Mouse (Mus musculus): ENCODE data around the gene Cbfa2t3.

Cbfa2t3 gene

GRCm38 (mm10) chr8:122717869-122718509 is 19.1 kb upstream of the Cbfa2t3 start:
- no peak for DNase-seq (ENCODE audit: low read depth)

- DNase-seq (ENCODE audit: low read depth), result no peak
These were observed 17.7 kb upstream of the Cbfa2t3 start for GRCm38 (mm10) chr8:122716566-122716965.

DNA sequence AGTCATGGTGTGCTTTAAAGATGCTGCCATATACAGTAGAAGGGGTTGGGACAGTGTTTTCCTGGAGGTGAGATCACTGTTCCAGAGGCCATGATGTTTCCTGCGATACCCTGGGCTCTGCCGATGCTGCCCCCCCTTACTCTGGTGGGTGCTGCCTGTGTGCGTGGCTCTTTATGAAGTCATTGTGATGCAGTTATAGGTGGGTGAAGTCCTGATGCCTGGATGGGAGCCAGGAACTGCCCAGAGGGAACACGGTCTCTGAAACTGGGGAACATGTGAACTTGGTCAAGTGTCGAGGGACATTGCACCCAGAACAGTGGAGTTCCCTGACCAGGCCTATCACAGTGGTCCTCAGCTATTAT is 14.2 kb upstream of the Cbfa2t3 start:
- no peak for DNase-seq (ENCODE audit: low read depth)

DNA sequence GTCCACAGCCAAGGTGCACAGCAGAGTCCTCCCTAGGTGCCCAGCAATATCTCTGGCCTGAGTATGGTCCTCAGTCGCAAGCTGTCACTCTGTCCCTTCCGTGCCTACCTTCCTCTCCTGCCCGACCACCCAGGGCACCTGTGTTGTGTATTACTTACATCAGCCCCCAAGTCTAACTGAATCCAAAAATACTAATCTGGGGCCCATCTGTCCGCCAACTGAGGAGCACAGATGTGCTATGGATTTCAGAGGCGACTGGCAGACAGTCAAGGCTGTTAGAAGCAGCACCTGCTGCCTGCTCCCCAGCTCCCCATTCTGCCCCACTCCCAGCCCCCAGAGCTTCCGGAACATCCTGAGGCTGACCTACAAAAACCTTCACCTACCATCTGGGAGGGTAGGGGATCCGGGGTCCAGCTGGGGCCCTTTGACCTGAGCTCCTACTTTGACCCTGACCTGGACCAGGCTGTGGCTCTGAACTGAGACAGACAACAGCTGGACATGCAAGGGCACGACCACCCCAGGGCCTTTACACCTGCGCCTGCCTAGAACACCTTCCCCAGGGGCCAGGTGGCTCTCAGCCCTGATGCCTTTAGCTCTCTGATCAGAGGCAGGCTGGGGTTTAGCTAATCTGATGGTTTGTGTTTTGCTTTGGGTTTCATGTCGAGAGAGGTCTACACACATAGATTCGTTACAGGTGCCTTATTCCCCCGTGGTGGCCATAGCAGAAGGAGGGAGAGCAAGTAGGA is 13.7 kb upstream of the Cbfa2t3 start:
- no peak for DNase-seq (ENCODE audit: low read depth)

- no peak for DNase-seq (ENCODE audit: low read depth)
These were observed 13.0 kb upstream of the Cbfa2t3 start for GRCm38 (mm10) chr8:122711891-122712365.

GRCm38 (mm10) chr8:122711480-122711879 is 12.6 kb upstream of the Cbfa2t3 start:
- no peak for DNase-seq (ENCODE audit: low read depth)

GRCm38 (mm10) chr8:122709340-122710111 is 10.6 kb upstream of the Cbfa2t3 start:
- no peak for DNase-seq (ENCODE audit: low read depth)

GRCm38 (mm10) chr8:122707184-122707583 is 8.3 kb upstream of the Cbfa2t3 start:
- no peak for DNase-seq (ENCODE audit: low read depth)

GRCm38 (mm10) chr8:122705901-122706561 is 7.1 kb upstream of the Cbfa2t3 start:
- DNase-seq (ENCODE audit: low read depth), result no peak

GRCm38 (mm10) chr8:122704612-122705011 is 5.7 kb upstream of the Cbfa2t3 start:
- no peak for DNase-seq (ENCODE audit: low read depth)

DNA sequence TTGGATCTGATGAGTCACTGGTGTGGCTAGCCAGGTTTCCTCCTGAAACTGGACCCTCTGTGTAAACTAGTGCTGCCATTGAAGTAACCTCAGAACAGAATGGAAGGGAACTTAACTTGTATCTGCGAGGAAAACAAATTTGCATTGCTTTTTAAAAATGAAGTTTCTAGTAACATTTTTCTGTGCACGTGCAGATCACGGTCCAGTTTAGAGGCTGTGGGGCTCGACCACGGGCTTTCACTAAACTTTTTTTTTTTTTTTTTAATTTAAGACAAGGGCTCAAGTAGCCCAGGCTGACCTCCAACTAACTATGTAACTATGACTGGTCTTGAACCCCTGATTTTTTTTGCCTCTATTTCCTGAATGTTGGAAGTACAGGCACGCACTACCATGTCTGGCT is 4.0 kb upstream of the Cbfa2t3 start:
- DNase-seq (ENCODE audit: low read depth), result no peak

GRCm38 (mm10) chr8:122702301-122702941 is 3.5 kb upstream of the Cbfa2t3 start:
- no peak for DNase-seq (ENCODE audit: low read depth)

GRCm38 (mm10) chr8:122701441-122702185 is 2.7 kb upstream of the Cbfa2t3 start:
- no peak for DNase-seq (ENCODE audit: low read depth)

- DNase-seq (ENCODE audit: low read depth), result no peak
These were observed 1.7 kb upstream of the Cbfa2t3 start for GRCm38 (mm10) chr8:122700628-122701027.

DNA sequence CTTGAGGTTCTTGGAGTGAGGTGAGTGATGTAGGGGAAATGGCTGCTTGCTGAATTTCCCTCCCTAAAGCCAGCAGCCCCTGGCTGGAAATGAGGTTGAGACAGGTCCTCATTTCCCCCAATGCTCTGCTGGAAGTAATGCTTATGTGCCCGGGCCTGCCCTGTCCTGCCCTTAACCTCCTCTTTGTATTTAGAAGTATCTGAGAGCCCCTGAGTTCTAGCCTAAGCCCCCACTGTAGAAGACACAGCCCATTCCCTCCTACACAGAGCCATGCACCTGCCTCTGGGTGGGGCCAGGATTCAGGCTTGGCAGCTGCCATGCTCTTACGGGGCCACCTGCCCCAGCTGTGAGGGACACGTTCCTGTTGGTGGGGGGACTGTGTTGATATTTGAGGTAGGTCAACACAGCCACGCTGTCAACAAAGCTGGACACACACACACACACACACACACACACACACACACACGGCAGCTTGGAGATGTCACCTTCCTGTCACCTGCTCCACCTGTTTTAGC is 598 bp downstream of the Cbfa2t3 start:
- DNase-seq (ENCODE audit: low read depth), result no peak

- DNase-seq (ENCODE audit: low read depth), result no peak
These were observed 1.3 kb downstream of the Cbfa2t3 start for GRCm38 (mm10) chr8:122697586-122697985.

GRCm38 (mm10) chr8:122697181-122697581 is 1.7 kb downstream of the Cbfa2t3 start:
- DNase-seq (ENCODE audit: low read depth), result no peak

DNA sequence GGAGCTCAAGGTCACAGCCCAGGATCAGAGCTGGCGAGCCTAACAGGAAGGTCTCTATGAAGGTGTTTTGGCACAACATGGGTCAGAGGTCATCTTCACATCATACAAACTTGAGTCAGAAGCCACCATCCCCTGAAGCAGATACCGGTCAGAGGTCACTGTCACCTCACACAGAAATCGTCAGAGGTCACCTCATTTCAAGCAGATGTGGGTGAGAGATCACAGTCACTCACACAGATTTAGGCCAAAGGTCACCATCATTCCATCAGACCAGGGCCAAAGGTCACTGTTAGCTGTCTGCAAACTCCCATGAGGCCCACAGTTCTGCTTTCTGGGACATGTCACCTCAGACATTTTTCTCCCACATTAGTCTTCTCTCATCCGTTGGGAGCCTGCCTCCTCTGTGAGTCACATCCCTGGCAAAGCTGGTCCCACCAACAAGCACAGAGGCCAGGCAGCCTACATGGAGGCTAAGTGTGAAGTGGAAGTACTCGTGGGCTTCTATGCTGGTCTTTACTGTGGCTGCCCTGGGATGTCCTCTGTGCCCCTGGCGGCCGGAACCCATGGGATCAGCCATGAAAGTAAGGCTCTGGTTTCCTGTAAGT is 3.4 kb downstream of the Cbfa2t3 start:
- DNase-seq (ENCODE audit: low read depth), result no peak

DNA sequence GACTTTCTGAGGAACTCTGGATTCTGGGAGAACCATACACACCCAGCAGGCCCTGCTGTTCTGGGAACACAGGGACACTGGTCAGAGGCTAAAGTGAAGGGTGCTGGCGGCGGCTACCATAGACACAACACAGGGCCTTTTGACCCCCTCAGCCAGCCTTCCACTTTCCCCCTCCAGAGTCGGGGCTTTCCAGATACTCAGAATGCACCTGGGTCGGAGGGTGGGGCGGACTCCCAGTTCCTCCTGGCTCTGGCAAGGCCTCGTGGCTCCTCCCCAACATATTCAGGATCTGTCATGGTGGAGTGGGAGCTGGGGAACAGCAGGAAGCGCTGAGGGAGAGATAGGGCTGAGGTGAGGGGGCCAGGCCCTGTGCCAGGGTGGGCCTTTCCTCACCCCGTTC is 6.8 kb downstream of the Cbfa2t3 start:
- DNase-seq (ENCODE audit: low read depth), result no peak

DNA sequence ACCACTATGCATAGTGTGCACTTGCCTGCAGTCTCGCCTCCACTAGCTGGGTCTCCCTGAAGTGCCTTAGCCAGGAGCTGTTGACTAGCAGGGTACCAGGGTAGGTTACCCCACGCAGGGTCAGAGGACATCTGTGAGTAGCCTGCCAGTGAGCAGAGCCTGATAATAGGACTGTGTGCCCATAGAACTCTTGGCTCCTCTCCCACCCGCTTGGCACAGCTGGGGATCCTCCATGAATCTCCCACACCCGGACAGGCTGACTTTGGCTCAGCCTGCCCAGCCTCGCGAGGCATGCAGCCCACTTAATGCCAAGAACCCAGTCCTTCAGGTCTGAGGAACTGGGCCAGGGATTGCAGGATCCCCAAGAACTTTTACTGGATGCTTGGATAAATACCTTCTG is 7.9 kb downstream of the Cbfa2t3 start:
- DNase-seq (ENCODE audit: low read depth), result no peak

DNA sequence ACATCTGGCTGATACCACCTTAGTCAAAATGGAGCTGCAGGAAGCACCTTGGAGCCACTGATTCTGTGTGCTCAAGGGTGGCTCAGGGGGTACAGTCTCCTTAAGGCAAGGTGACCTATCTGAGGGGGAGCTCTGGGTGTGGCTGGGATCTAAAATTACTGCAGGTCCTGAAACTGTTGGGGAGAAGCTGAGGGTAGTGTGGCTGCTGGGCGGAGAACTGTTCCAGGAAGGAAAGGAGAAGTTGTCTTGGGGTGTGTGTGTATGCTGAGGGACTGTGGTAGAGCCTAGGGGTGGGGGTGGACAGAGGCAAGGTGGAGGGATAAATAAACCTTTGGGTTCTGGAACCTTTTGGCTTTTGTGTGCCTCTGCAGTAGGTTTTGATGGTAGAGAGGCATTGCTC is 9.6 kb downstream of the Cbfa2t3 start:
- no peak for DNase-seq (ENCODE audit: low read depth)

Measured in c-Kit-positive CD71-negative TER-119-negative erythroid progenitor cells, embryonic 14.5 days (primary cell).